In the genomic region with DNA sequence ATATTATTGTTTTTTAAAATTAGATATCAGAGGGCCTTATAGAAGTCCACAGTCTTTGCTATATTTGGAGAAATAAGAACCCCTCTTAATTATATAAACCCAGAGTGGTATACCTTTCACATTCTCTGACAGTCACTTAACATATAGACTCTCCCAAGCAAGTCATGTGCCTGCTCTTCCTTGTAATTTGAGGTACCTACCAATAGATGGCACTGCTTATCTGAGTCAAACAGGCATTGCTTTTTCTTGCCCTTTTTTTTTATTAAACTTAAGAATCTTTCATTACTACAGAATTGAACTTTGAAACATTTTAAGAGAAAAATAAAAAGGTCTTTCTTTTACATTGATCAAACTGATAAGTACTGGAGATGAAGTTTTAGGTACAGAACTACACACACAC, we compare ENCODE assay signal across 14 mouse cellular contexts. TPM values are rescaled to one million over a fixed set of nuclear protein-coding genes. Genes with fewer than 3 reads are reported as not detected.
DNase-seq lines count a peak whose midpoint lies in the region; TF ChIP-seq lines count a peak whose summit lies in the region.
"Had no signal": no experiment of that assay in that cellular context is flagged by ENCODE, and none has a peak within 500 bp of the region (broad histone marks: within the 10 kb centered on the region; RNA-seq: fewer than 3 reads in every experiment).

No protein-coding gene starts in this region.

- no peak; a peak in 1 of 4 replicates for TF ChIP-seq EP300 in MEL (IDR thresholded peaks at IDR 0.05; ENCODE audit: low read depth in 1 of 2, low read length in 2 of 2)

- H3K4me1 ChIP-seq in MEL (ENCODE audit: control insufficient read depth in 1 of 2, insufficient read depth in 2 of 2, low read length in 2 of 2) = peaks cover 6 to 19% of the 10 kb centered on the region in 2 experiments; a peak in 3 of 4 replicates

- H3K27ac ChIP-seq in left cerebral cortex, adult 2 months = no peak overlapping the region
- no peak overlapping the region for H3K27ac ChIP-seq in MEL (ENCODE audit: control insufficient read depth, low read depth, low read length)
- H3K27ac ChIP-seq: macrophage had no signal

- H3K27me3 ChIP-seq in MEL (ENCODE audit: control insufficient read depth in 1 of 2, insufficient read depth in 2 of 2, low read length in 2 of 2) = peaks cover 0 to 2% of the 10 kb centered on the region in 2 experiments

- no peak overlapping the region for H3K4me3 ChIP-seq in left cerebral cortex, adult 2 months
- H3K4me3 ChIP-seq in MEL (ENCODE audit: control insufficient read depth in 1 of 2, insufficient read depth in 1 of 2, low read depth in 2 of 2, low read length in 2 of 2) = no peak overlapping the region

- H3K9ac ChIP-seq in MEL (ENCODE audit: control insufficient read depth, low read depth, low read length, poor library complexity, severe bottlenecking) = no peak overlapping the region

- no peak for TF ChIP-seq POLR2A in MEL (IDR thresholded peaks at IDR 0.05; ENCODE audit: control insufficient read depth in 1 of 2, insufficient read depth in 1 of 2, low read depth in 1 of 2, low read length in 2 of 2, poor library complexity in 1 of 2)

- intact Hi-C loops in left cerebral cortex, adult 2 months (cut with DNase I) = no loop called here
- intact Hi-C loops in gastrocnemius, postnatal 14 days (cut with DNase I; ENCODE audit: low total_unique reads) = no loop called here

- no peaks in the 10 kb centered on the region for H3K79me2 ChIP-seq in MEL (ENCODE audit: control insufficient read depth, insufficient read depth, low read length, poor library complexity)

- TF ChIP-seq RAD21 in MEL (IDR thresholded peaks at IDR 0.05; ENCODE audit: low read depth, low read length) = peak; percentile 70

- no peaks in the 10 kb centered on the region for H3K9me3 ChIP-seq in MEL (replicated peaks; ENCODE audit: insufficient read depth, low read length)

- peak; percentile 56 for TF ChIP-seq CTCF in left cerebral cortex, adult 2 months (IDR thresholded peaks at IDR 0.05)
- peak in 2 of 3 experiments; percentile 56 to 71; a peak in 4 of 6 replicates for TF ChIP-seq CTCF in MEL (IDR thresholded peaks at IDR 0.05 in 2 of 3, conservative IDR thresholded peaks at IDR 0.05 in 1 of 3; ENCODE audit: control insufficient read depth in 1 of 3, insufficient read depth in 1 of 3, low read depth in 2 of 3, low read length in 3 of 3, poor library complexity in 1 of 3, severe bottlenecking in 1 of 3)

- H3K36me3 ChIP-seq in MEL (ENCODE audit: control insufficient read depth in 1 of 2, insufficient read depth in 2 of 2, low read length in 2 of 2) = peaks cover 0 to 9% of the 10 kb centered on the region in 2 experiments; a peak in 2 of 4 replicates

- no peak for DNase-seq in left cerebral cortex, adult 2 months (ENCODE audit: extremely low spot score in 1 of 2, low spot score in 2 of 2)
- no peak for DNase-seq in left cerebral cortex, adult 8-10 months (ENCODE audit: low spot score in 2 of 2)
- DNase-seq in CD4-positive, CD25-positive, alpha-beta regulatory T cell, adult 2 months (ENCODE audit: low read depth, low spot score) = peak; percentile 55
- DNase-seq in MEL (ENCODE audit: low read depth, low spot score) = peak; percentile 61
- peak; percentile 62 for DNase-seq in induced T-regulatory cell, adult 2 months (ENCODE audit: low read depth)
- no peak for DNase-seq in urinary bladder, postnatal 25 days (ENCODE audit: low spot score)
- DNase-seq in gastrocnemius, postnatal 14 days = no peak
- DNase-seq: adrenal gland, adult 2 months; right cerebral cortex, postnatal 4 days had no signal

TF ChIP-seq in MEL, 35 proteins besides CTCF, POLR2A, EP300 and RAD21:
- TF ChIP-seq SIN3A (IDR thresholded peaks at IDR 0.05; ENCODE audit: low read length) (no peak), ZKSCAN1 (IDR thresholded peaks at IDR 0.05; ENCODE audit: low read depth, low read length) (no peak), TBP (IDR thresholded peaks at IDR 0.05; ENCODE audit: low read depth, low read length) (no peak), UBTF (IDR thresholded peaks at IDR 0.05; ENCODE audit: borderline replicate concordance, insufficient read depth, low read depth, low read length) (no peak), HCFC1 (IDR thresholded peaks at IDR 0.05; ENCODE audit: low read depth, low read length) (no peak), MEF2A (IDR thresholded peaks at IDR 0.05; ENCODE audit: extremely low read depth, insufficient replicate concordance, low read depth, low read length, poor library complexity, severe bottlenecking) (no peak), NELFE (IDR thresholded peaks at IDR 0.05; ENCODE audit: low read depth, low read length) (no peak), TCF12 (IDR thresholded peaks at IDR 0.05; ENCODE audit: low read depth, low read length) (peak; percentile 27; the same call in 1 of the 2 replicates), MYB (IDR thresholded peaks at IDR 0.05; ENCODE audit: low read depth, low read length) (no peak), GATA1 (IDR thresholded peaks at IDR 0.05; ENCODE audit: low read depth, low read length) (peak; percentile 48; the same call in 1 of the 2 replicates), E2F4 (IDR thresholded peaks at IDR 0.05; ENCODE audit: borderline replicate concordance, low read depth, low read length) (no peak), TAL1 (IDR thresholded peaks at IDR 0.05; ENCODE audit: low read length) (0 out of 2 replicates have a peak, but pooled peaks have one; percentile 31), MAFK (IDR thresholded peaks at IDR 0.05; ENCODE audit: borderline replicate concordance, low read depth, low read length) (no peak), NRF1 (IDR thresholded peaks at IDR 0.05; ENCODE audit: insufficient read depth, low read depth, low read length, poor library complexity, severe bottlenecking) (no peak), ZC3H11A (IDR thresholded peaks at IDR 0.05; ENCODE audit: low read depth, low read length) (no peak; the same call in 1 of the 2 replicates), USF2 (IDR thresholded peaks at IDR 0.05; ENCODE audit: borderline replicate concordance in 1 of 2, insufficient read depth in 1 of 2, low read depth in 1 of 2, low read length in 2 of 2) (no peak), KAT2A (conservative IDR thresholded peaks at IDR 0.05; ENCODE audit: low read depth, low read length) (no peak), BHLHE40 (IDR thresholded peaks at IDR 0.05; ENCODE audit: borderline replicate concordance, low read depth, low read length) (peak; percentile 70; the same call in 1 of the 2 replicates), ZMIZ1 (IDR thresholded peaks at IDR 0.05; ENCODE audit: low read depth, low read length) (no peak), MXI1 (IDR thresholded peaks at IDR 0.05; ENCODE audit: low read depth, low read length) (no peak), ZNF384 (IDR thresholded peaks at IDR 0.05; ENCODE audit: low read depth, low read length) (peak; percentile 95), SMC3 (IDR thresholded peaks at IDR 0.05; ENCODE audit: low read depth, low read length) (peak; percentile 54), MAX (IDR thresholded peaks at IDR 0.05; ENCODE audit: low read length) (no peak), MAZ (IDR thresholded peaks at IDR 0.05; ENCODE audit: low read depth, low read length) (no peak), ELF1 (IDR thresholded peaks at IDR 0.05; ENCODE audit: low read depth, low read length) (no peak), CHD2 (IDR thresholded peaks at IDR 0.05; ENCODE audit: low read length) (no peak), RCOR1 (IDR thresholded peaks at IDR 0.05; ENCODE audit: low read depth, low read length) (no peak), POLR2AphosphoS5 (IDR thresholded peaks at IDR 0.05; ENCODE audit: borderline replicate concordance, low read depth, low read length) (no peak), CHD1 (IDR thresholded peaks at IDR 0.05; ENCODE audit: low read depth, low read length) (no peak), MYC (IDR thresholded peaks at IDR 0.05; ENCODE audit: low read depth, low read length) (peak; percentile 69; the same call in 1 of the 2 replicates), ETS1 (IDR thresholded peaks at IDR 0.05; ENCODE audit: low read depth, low read length) (no peak), POLR2AphosphoS2 (IDR thresholded peaks at IDR 0.05; ENCODE audit: low read length) (no peak), USF1 (IDR thresholded peaks at IDR 0.05; ENCODE audit: low read depth, low read length) (peak; percentile 71), GABPA (IDR thresholded peaks at IDR 0.05; ENCODE audit: low read depth, low read length) (no peak), JUND (IDR thresholded peaks at IDR 0.05; ENCODE audit: low read depth, low read length) (no peak)

RNA-seq across cellular contexts. Expression of gene Apobec4, which starts 26.1 kb away (rescaled TPM):
- not detected for total RNA-seq in left cerebral cortex, adult 2 months (2021)
- not detected for total RNA-seq in left cerebral cortex, adult 8-10 months (2022)
- not detected in 2 replicates for total RNA-seq in MEL (2012; rRNA removed)
- not detected for polyA plus RNA-seq in MEL (2012; ENCODE audit: insufficient read depth in 1 of 2, insufficient read length in 2 of 2, low read depth in 1 of 2, low replicate concordance in 2 of 2, missing spikeins in 1 of 2)
- not detected for total RNA-seq in gastrocnemius, postnatal 14 days (2021)
- total RNA-seq: adrenal gland, adult 2 months had no signal
- polyA plus RNA-seq: adrenal gland, adult 2 months; frontal cortex, adult 2 months; heart, embryonic 16.5 days; intestine, embryonic 16.5 days; macrophage; neural tube, embryonic 11.5 days had no signal

RNA-seq across cellular contexts. Expression of gene Rgl1, which starts 41.9 kb away (rescaled TPM):
- 100 to 1,000 TPM; 113 to 132 TPM for total RNA-seq in left cerebral cortex, adult 2 months (2021)
- 100 to 1,000 TPM; 100 to 110 (median 103) TPM for total RNA-seq in left cerebral cortex, adult 8-10 months (2022)
- total RNA-seq in MEL (2012; rRNA removed) = 0.12 and 0.36 TPM in 2 replicates
- under 1 TPM in 1 of 2 experiments, not detected in 1; 0.39 TPM for polyA plus RNA-seq in MEL (2012; ENCODE audit: insufficient read depth in 1 of 2, insufficient read length in 2 of 2, low read depth in 1 of 2, low replicate concordance in 2 of 2, missing spikeins in 1 of 2)
- 10 to 100 TPM; 19.6 to 23.3 TPM for total RNA-seq in gastrocnemius, postnatal 14 days (2021)

RNA-seq across cellular contexts. Expression of gene Arpc5, which starts 42.1 kb away (rescaled TPM):
- total RNA-seq in left cerebral cortex, adult 2 months (2021) = 10 to 100 TPM; 89.6 to 94.7 TPM
- 10 to 100 TPM; 70.5 to 87.7 (median 83.5) TPM for total RNA-seq in left cerebral cortex, adult 8-10 months (2022)
- total RNA-seq in MEL (2012; rRNA removed) = 117 and 119 TPM in 2 replicates
- polyA plus RNA-seq in MEL (2012; ENCODE audit: insufficient read depth in 1 of 2, insufficient read length in 2 of 2, low read depth in 1 of 2, low replicate concordance in 2 of 2, missing spikeins in 1 of 2) = 100 to 1,000 TPM in 1 of 2 experiments, not detected in 1; 145 TPM
- 10 to 100 TPM; 27.4 to 30.7 TPM for total RNA-seq in gastrocnemius, postnatal 14 days (2021)

Comparison
In these comparisons a context has a peak if more than half of its experiments do, and no peak if none do; other contexts are left out.
1. DNase-seq: peak in CD4-positive, CD25-positive, alpha-beta regulatory T cell, adult 2 months (single experiment), MEL (single experiment) and induced T-regulatory cell, adult 2 months (single experiment); none in left cerebral cortex, adult 2 months (0 of 2), left cerebral cortex, adult 8-10 months (0 of 2), urinary bladder, postnatal 25 days (single experiment) and gastrocnemius, postnatal 14 days (single experiment).
2. RNA of gene Rgl1, which starts 41.9 kb away (total RNA-seq): 113 to 132 TPM in left cerebral cortex, adult 2 months, 100 to 110 TPM in left cerebral cortex, adult 8-10 months and 19.6 to 23.3 TPM in gastrocnemius, postnatal 14 days; 0.12 to 0.36 TPM in MEL; every median in the first group is over 10 times any median in the second.